In the genomic region with DNA sequence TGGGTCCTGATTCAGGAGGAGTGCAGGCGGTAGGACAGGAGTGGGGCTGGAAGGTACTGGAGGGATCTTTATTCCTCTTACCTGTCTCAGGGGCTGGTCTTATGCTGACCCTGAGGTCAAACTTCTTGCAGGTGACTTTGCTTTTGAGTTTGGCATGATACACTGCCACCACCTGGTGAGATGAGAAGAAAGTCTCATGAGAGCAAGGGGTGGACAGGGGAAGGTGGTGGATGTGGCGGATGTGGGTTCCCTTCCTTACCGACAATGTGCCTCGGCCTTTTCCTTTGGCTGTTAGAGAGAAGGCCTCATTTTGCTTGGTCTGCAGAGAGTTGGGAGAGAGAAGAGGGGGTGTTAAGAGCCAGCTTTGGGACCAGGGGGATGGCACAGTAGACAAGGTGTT, we compare ENCODE assay signal across 15 mouse cellular contexts. TPM values are rescaled to one million over a fixed set of nuclear protein-coding genes. Genes with fewer than 3 reads are reported as not detected.
DNase-seq lines count a peak whose midpoint lies in the region; ATAC-seq and TF ChIP-seq lines count a peak whose summit lies in the region.
"Had no signal": no experiment of that assay in that cellular context is flagged by ENCODE, and none has a peak within 500 bp of the region (broad histone marks: within the 10 kb centered on the region; RNA-seq: fewer than 3 reads in every experiment).

No protein-coding gene starts in this region.

- no peak overlapping the region for H3K4me2 ChIP-seq in heart, embryonic 12.5 days
- no peak overlapping the region for H3K4me2 ChIP-seq in forebrain, embryonic 15.5 days (replicated peaks)
- H3K4me2 ChIP-seq: heart, embryonic 11.5 days; hindbrain, embryonic 15.5 days; midbrain, embryonic 13.5 days; neural tube, embryonic 13.5 days had no signal

- no peak for TF ChIP-seq EP300 in heart, adult 2 months (IDR thresholded peaks at IDR 0.05; ENCODE audit: insufficient read depth, low read depth, low read length)

- no peaks in the 10 kb centered on the region for H3K9me3 ChIP-seq in heart, embryonic 12.5 days (replicated peaks)
- H3K9me3 ChIP-seq in forebrain, embryonic 15.5 days, result no peaks in the 10 kb centered on the region
- H3K9me3 ChIP-seq: hindbrain, embryonic 15.5 days; midbrain, embryonic 13.5 days; neural tube, embryonic 13.5 days had no signal

- 0 out of 2 replicates have a peak, but pooled peaks have one; percentile 4 for TF ChIP-seq CTCF in heart, adult 2 months (IDR thresholded peaks at IDR 0.05)
- peak; percentile 30; the same call in 1 of the 2 replicates for TF ChIP-seq CTCF in spleen, adult 2 months (IDR thresholded peaks at IDR 0.05; ENCODE audit: extremely low read depth, insufficient read depth, insufficient read length, insufficient replicate concordance)

- WGBS in heart, adult 2 months, result 55% methylated on average over 4 of the region's 4 CpGs
- 68% methylated on average over 4 of the region's 4 CpGs for WGBS in heart, embryonic 12.5 days
- WGBS in spleen, adult 2 months, result 25% methylated on average over 4 of the region's 4 CpGs
- 75% methylated on average over 4 of the region's 4 CpGs for WGBS in forebrain, embryonic 15.5 days

- no peaks in the 10 kb centered on the region for H3K27me3 ChIP-seq in heart, adult 2 months (ENCODE audit: control insufficient read depth, insufficient read depth, low read length)
- no peaks in the 10 kb centered on the region for H3K27me3 ChIP-seq in heart, embryonic 12.5 days (replicated peaks)
- no peaks in the 10 kb centered on the region for H3K27me3 ChIP-seq in spleen, adult 2 months (ENCODE audit: control insufficient read depth, insufficient read depth, low read length)
- H3K27me3 ChIP-seq in forebrain, embryonic 15.5 days, result no peaks in the 10 kb centered on the region
- H3K27me3 ChIP-seq: hindbrain, embryonic 15.5 days; midbrain, embryonic 13.5 days; neural tube, embryonic 13.5 days had no signal

- H3K36me3 ChIP-seq in heart, adult 2 months (ENCODE audit: control insufficient read depth, insufficient read depth, low read length), result no peaks in the 10 kb centered on the region
- H3K36me3 ChIP-seq in heart, embryonic 12.5 days, result no peaks in the 10 kb centered on the region
- H3K36me3 ChIP-seq in spleen, adult 2 months (ENCODE audit: control insufficient read depth, insufficient read depth, low read length), result no peaks in the 10 kb centered on the region
- H3K36me3 ChIP-seq in forebrain, embryonic 15.5 days, result no peaks in the 10 kb centered on the region
- H3K36me3 ChIP-seq: hindbrain, embryonic 15.5 days; midbrain, embryonic 13.5 days; neural tube, embryonic 13.5 days had no signal

- no peak for DNase-seq in heart, adult 2 months
- DNase-seq in spleen, adult 2 months (ENCODE audit: low read depth in 1 of 2, low spot score in 2 of 2), result peak in 1 of 2 experiments; percentile 27
- DNase-seq in spleen, postnatal 10 days (ENCODE audit: low spot score in 2 of 2), result no peak
- DNase-seq in frontal cortex, postnatal 36 days (ENCODE audit: low spot score in 2 of 2), result no peak
- no peak for DNase-seq in urinary bladder, adult 18-20 months (ENCODE audit: low spot score in 2 of 2)
- DNase-seq: adrenal gland, adult 2 months; lung, adult 2 months had no signal

- no peak for TF ChIP-seq POLR2A in heart, adult 2 months (IDR thresholded peaks at IDR 0.05; ENCODE audit: insufficient read depth, low read depth, low read length)
- TF ChIP-seq POLR2A in spleen, adult 2 months (IDR thresholded peaks at IDR 0.05; ENCODE audit: low read depth, low read length), result no peak

- no peak for ATAC-seq in heart, embryonic 12.5 days (ENCODE audit: insufficient number of reproducible peaks, low FRiP score)
- peak; percentile 27; the same call in 1 of the 2 replicates for ATAC-seq in neutrophil, adult 5-6 weeks (ENCODE audit: extremely low read depth, insufficient number of reproducible peaks, low FRiP score, poor library complexity, severe bottlenecking)
- ATAC-seq in forebrain, embryonic 15.5 days (replicated peaks), result no peak
- ATAC-seq: midbrain, embryonic 13.5 days had no signal

- no peak overlapping the region for H3K4me3 ChIP-seq in heart, adult 2 months
- H3K4me3 ChIP-seq in heart, embryonic 12.5 days, result no peak overlapping the region
- H3K4me3 ChIP-seq in spleen, adult 2 months (ENCODE audit: extremely low read depth, insufficient read depth, insufficient read length), result no peak overlapping the region
- H3K4me3 ChIP-seq in forebrain, embryonic 15.5 days, result no peak overlapping the region
- H3K4me3 ChIP-seq: hindbrain, embryonic 15.5 days; midbrain, embryonic 13.5 days; neural tube, embryonic 13.5 days had no signal

- H3K9ac ChIP-seq in heart, adult 2 months (ENCODE audit: low read depth, low read length), result no peak overlapping the region
- H3K9ac ChIP-seq in heart, embryonic 12.5 days, result no peak overlapping the region
- H3K9ac ChIP-seq in forebrain, embryonic 15.5 days (replicated peaks), result no peak overlapping the region
- H3K9ac ChIP-seq: hindbrain, embryonic 15.5 days; midbrain, embryonic 13.5 days; neural tube, embryonic 13.5 days had no signal

- no peaks in the 10 kb centered on the region for H3K79me2 ChIP-seq in heart, adult 2 months (replicated peaks; ENCODE audit: control insufficient read depth, insufficient read depth, low read length)

- H3K27ac ChIP-seq in heart, adult 2 months, result no peak overlapping the region
- no peak overlapping the region for H3K27ac ChIP-seq in heart, embryonic 12.5 days (ENCODE audit: poor library complexity, severe bottlenecking)
- H3K27ac ChIP-seq in spleen, adult 2 months (ENCODE audit: insufficient read depth, low read length), result no peak overlapping the region
- no peak overlapping the region for H3K27ac ChIP-seq in forebrain, embryonic 15.5 days (replicated peaks)
- H3K27ac ChIP-seq: hindbrain, embryonic 15.5 days; midbrain, embryonic 13.5 days; neural tube, embryonic 13.5 days had no signal

- intact Hi-C loops in heart, adult 2 months (cut with DNase I), result no loop called here

- H3K4me1 ChIP-seq in heart, adult 2 months (ENCODE audit: control insufficient read depth, insufficient read depth, low read length), result no peaks in the 10 kb centered on the region
- H3K4me1 ChIP-seq in heart, embryonic 12.5 days (replicated peaks), result no peaks in the 10 kb centered on the region
- H3K4me1 ChIP-seq in spleen, adult 2 months (ENCODE audit: control insufficient read depth, insufficient read depth, insufficient read length), result no peaks in the 10 kb centered on the region
- H3K4me1 ChIP-seq in forebrain, embryonic 15.5 days, result no peaks in the 10 kb centered on the region
- H3K4me1 ChIP-seq: hindbrain, embryonic 15.5 days; midbrain, embryonic 13.5 days; neural tube, embryonic 13.5 days had no signal

RNA-seq across cellular contexts. Expression of a gene that starts 15.4 kb away (rescaled TPM):
- under 1 TPM; 0.11 to 0.13 TPM for total RNA-seq in heart, adult 2 months (2021)
- 0.18 TPM in 2 replicates for polyA plus RNA-seq in heart, adult 2 months (2012; rRNA removed)
- 0.11 and 0.46 TPM in 2 replicates for polyA plus RNA-seq in heart, embryonic 12.5 days (2016; fragmentation: Nextera tagmentation; extraction: Ambion mirVana)
- 6.1 and 7.9 TPM in 2 replicates for polyA plus RNA-seq in spleen, adult 2 months (2012; rRNA removed)
- 79.1 and 86.9 TPM in 2 replicates for total RNA-seq in neutrophil, adult 5-6 weeks (2017)
- polyA plus RNA-seq in forebrain, embryonic 15.5 days (2015; fragmentation: Nextera tagmentation; extraction: Ambion mirVana), result not detected in 2 replicates
- total RNA-seq: left cerebral cortex, postnatal 10 days had no signal
- polyA plus RNA-seq: midbrain, embryonic 13.5 days; neural tube, embryonic 13.5 days had no signal

RNA-seq across cellular contexts. Expression of a gene that starts 18.6 kb away (rescaled TPM):
- 10 to 100 TPM; 91.5 to 91.6 TPM for total RNA-seq in heart, adult 2 months (2021)
- polyA plus RNA-seq in heart, adult 2 months (2012; rRNA removed), result 119 and 160 TPM in 2 replicates
- polyA plus RNA-seq in heart, embryonic 12.5 days (2016; fragmentation: Nextera tagmentation; extraction: Ambion mirVana), result 0.87 and 2.6 TPM in 2 replicates
- 160 and 170 TPM in 2 replicates for polyA plus RNA-seq in spleen, adult 2 months (2012; rRNA removed)
- total RNA-seq in neutrophil, adult 5-6 weeks (2017), result 164 TPM in 2 replicates
- 0.59 and 0.93 TPM in 2 replicates for polyA plus RNA-seq in forebrain, embryonic 15.5 days (2015; fragmentation: Nextera tagmentation; extraction: Ambion mirVana)

RNA-seq across cellular contexts. Expression of a gene that starts 38.9 kb away (rescaled TPM):
- total RNA-seq in heart, adult 2 months (2021), result 10 to 100 TPM; 27.8 to 32.7 TPM
- 37.9 and 48.3 TPM in 2 replicates for polyA plus RNA-seq in heart, adult 2 months (2012; rRNA removed)
- polyA plus RNA-seq in heart, embryonic 12.5 days (2016; fragmentation: Nextera tagmentation; extraction: Ambion mirVana), result 24.9 and 27.4 TPM in 2 replicates
- polyA plus RNA-seq in spleen, adult 2 months (2012; rRNA removed), result 38.5 and 39.0 TPM in 2 replicates
- total RNA-seq in neutrophil, adult 5-6 weeks (2017), result 26.2 and 34.1 TPM in 2 replicates
- 17.0 and 17.7 TPM in 2 replicates for polyA plus RNA-seq in forebrain, embryonic 15.5 days (2015; fragmentation: Nextera tagmentation; extraction: Ambion mirVana)

RNA-seq across cellular contexts. Expression of a gene that starts 39.9 kb away (rescaled TPM):
- 100 to 1,000 TPM; 107 to 128 TPM for total RNA-seq in heart, adult 2 months (2021)
- polyA plus RNA-seq in heart, adult 2 months (2012; rRNA removed), result 69.0 and 83.2 TPM in 2 replicates
- polyA plus RNA-seq in heart, embryonic 12.5 days (2016; fragmentation: Nextera tagmentation; extraction: Ambion mirVana), result 41.6 and 45.4 TPM in 2 replicates
- polyA plus RNA-seq in spleen, adult 2 months (2012; rRNA removed), result 9.8 and 10.5 TPM in 2 replicates
- total RNA-seq in neutrophil, adult 5-6 weeks (2017), result 3.4 and 4.1 TPM in 2 replicates
- 12.4 and 15.4 TPM in 2 replicates for polyA plus RNA-seq in forebrain, embryonic 15.5 days (2015; fragmentation: Nextera tagmentation; extraction: Ambion mirVana)

RNA-seq across cellular contexts. Expression of a gene that starts 59.8 kb away (rescaled TPM):
- total RNA-seq in heart, adult 2 months (2021), result not detected
- polyA plus RNA-seq in heart, adult 2 months (2012; rRNA removed), result not detected in 2 replicates
- polyA plus RNA-seq in heart, embryonic 12.5 days (2016; fragmentation: Nextera tagmentation; extraction: Ambion mirVana), result not detected in 2 replicates
- 0.36 and 0.55 TPM in 2 replicates for polyA plus RNA-seq in spleen, adult 2 months (2012; rRNA removed)
- not detected in 2 replicates for total RNA-seq in neutrophil, adult 5-6 weeks (2017)
- 0.28 TPM in 1 of 2 replicates, not detected in the other for polyA plus RNA-seq in forebrain, embryonic 15.5 days (2015; fragmentation: Nextera tagmentation; extraction: Ambion mirVana)
- total RNA-seq: adrenal gland, adult 2 months; left cerebral cortex, postnatal 10 days had no signal
- polyA plus RNA-seq: adrenal gland, adult 2 months; heart, embryonic 11.5 days; lung, adult 2 months had no signal

Comparison
In these comparisons a context has a peak if more than half of its experiments do, and no peak if none do; other contexts are left out.
1. RNA of a gene that starts 18.6 kb away (polyA plus RNA-seq): 160 to 170 TPM in spleen, adult 2 months and 119 to 160 TPM in heart, adult 2 months; 0.87 to 2.6 TPM in heart, embryonic 12.5 days and 0.59 to 0.93 TPM in forebrain, embryonic 15.5 days; every median in the first group is over 10 times any median in the second.